Mouse (Mus musculus): Measurements from ENCODE around the gene Ntrk1. TPM values are rescaled to one million over a fixed set of nuclear protein-coding genes. Genes with fewer than 3 reads are reported as not detected.

The Ntrk1 gene
- polyA plus RNA-seq, 1 experiment: not detected

DNA sequence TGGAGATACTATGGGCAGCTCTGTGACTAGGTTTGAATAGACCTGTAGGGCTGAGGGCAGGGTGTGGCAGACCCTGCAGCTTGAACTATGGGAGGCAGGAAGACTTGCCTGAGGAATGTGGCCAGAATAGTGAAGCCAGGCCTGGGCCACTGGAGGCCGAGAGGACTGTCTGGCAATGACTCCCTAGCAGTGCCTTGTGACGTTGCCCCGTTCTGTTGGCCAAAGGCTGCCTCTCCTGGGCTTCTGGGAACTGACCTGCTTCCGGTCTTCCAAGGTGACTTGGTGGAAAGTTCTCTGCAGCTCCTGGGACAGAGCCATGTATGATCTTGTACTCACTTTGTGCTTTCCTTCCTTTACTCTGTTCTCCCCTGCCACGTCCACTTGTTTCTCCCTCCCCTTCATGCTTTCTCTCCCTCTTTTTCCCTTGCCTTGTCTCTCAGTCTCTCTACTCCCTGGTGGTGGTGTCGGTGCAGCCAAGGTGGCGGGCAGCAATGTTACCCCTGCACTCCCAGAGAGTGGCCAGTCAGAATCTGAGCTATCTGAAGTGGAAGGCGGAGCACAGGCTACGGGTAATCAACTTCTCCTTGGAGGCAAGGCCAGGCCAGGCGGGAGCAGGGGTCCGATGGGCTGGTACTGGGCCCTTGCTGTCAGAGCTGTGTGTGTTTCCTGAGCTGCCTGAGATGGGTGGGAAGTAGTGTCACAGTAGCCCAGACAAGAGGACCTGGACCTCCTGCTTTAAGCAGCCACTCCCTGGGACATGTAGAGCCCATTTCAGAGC is 60.8 kb downstream of the Ntrk1 start:
- Histone ChIP-seq H3ac (ENCODE audit: control insufficient read depth, insufficient read length) (no peak overlapping the region), H3K4me3 (no peak overlapping the region), H3K36me3 (ENCODE audit: control insufficient read depth, insufficient read depth) (peaks cover 4% of the 10 kb centered on the region), H3K79me2 (ENCODE audit: control insufficient read depth, insufficient read depth) (no peaks in the 10 kb centered on the region), H3K27me3 (ENCODE audit: control insufficient read depth, insufficient read depth, insufficient read length) (no peaks in the 10 kb centered on the region), H3K4me2 (ENCODE audit: low read depth) (no peak overlapping the region)
- no peak for TF ChIP-seq SRF (IDR thresholded peaks at IDR 0.05; ENCODE audit: control insufficient read depth, insufficient read length, low read depth)
- TF ChIP-seq POLR2A (IDR thresholded peaks at IDR 0.05; ENCODE audit: insufficient read length, low read depth): no peak
- no peak for TF ChIP-seq MYOD1 (IDR thresholded peaks at IDR 0.05; ENCODE audit: control insufficient read depth in 1 of 3, insufficient read length in 2 of 3, low read depth in 2 of 3)
- TF ChIP-seq MAX (IDR thresholded peaks at IDR 0.05; ENCODE audit: low read depth): no peak
- no peak for TF ChIP-seq TCF12 (IDR thresholded peaks at IDR 0.05; ENCODE audit: insufficient read depth, poor library complexity, severe bottlenecking)
- TF ChIP-seq POLR2AphosphoS2 (IDR thresholded peaks at IDR 0.05; ENCODE audit: insufficient read length, low read depth): no peak
- TF ChIP-seq MYOG (IDR thresholded peaks at IDR 0.05; ENCODE audit: control insufficient read depth in 1 of 3, insufficient read depth in 1 of 3, insufficient read length in 2 of 3, low read depth in 2 of 3): no peak
- no peak for TF ChIP-seq E2F4 (IDR thresholded peaks at IDR 0.05; ENCODE audit: insufficient read depth)
- no peak for TF ChIP-seq TCF3 (IDR thresholded peaks at IDR 0.05; ENCODE audit: insufficient read length, low read depth)
- no peak for TF ChIP-seq CEBPB (IDR thresholded peaks at IDR 0.05; ENCODE audit: insufficient read depth, poor library complexity, severe bottlenecking)
- no peak for TF ChIP-seq USF1 (IDR thresholded peaks at IDR 0.05; ENCODE audit: low read depth)
- no peak for TF ChIP-seq REST (IDR thresholded peaks at IDR 0.05; ENCODE audit: insufficient read depth, insufficient read length)

DNA sequence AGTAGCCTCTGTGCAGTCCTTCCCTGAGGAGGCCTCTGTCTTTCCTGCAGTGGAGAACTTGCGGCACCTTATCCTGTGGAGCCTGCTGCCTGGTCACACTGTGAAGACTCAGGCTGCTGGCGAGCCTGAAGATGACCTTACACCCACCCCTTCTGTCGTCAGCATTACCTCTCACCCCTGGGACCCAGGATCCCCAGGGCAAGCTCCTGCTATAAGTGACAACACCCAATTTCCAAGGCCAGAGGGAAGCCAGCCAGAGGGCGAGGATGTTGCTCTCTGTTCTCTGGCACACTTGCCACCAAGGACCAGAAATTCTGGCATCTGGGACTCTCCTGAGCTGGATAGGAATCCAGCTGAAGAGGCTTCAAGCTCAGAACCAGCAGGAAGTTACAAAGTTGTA is 61.9 kb downstream of the Ntrk1 start:
- H3K36me3 ChIP-seq (ENCODE audit: control insufficient read depth, insufficient read depth): peaks cover 8% of the 10 kb centered on the region
- H3ac ChIP-seq (ENCODE audit: control insufficient read depth, insufficient read length): no peak overlapping the region
- H3K4me2 ChIP-seq (ENCODE audit: low read depth): no peak overlapping the region

GRCm38 (mm10) chr3:87728696-87729095 is 66.3 kb downstream of the Ntrk1 start:
- no peaks in the 10 kb centered on the region for H3K27me3 ChIP-seq (ENCODE audit: control insufficient read depth, insufficient read depth, insufficient read length)
- no peaks in the 10 kb centered on the region for H3K79me2 ChIP-seq (ENCODE audit: control insufficient read depth, insufficient read depth)
- H3ac ChIP-seq (ENCODE audit: control insufficient read depth, insufficient read length): no peak overlapping the region
- H3K4me2 ChIP-seq (ENCODE audit: low read depth): no peak overlapping the region
- peaks cover 16% of the 10 kb centered on the region for H3K36me3 ChIP-seq (ENCODE audit: control insufficient read depth, insufficient read depth)
- TF ChIP-seq SRF (IDR thresholded peaks at IDR 0.05; ENCODE audit: control insufficient read depth, insufficient read length, low read depth) (no peak), E2F4 (IDR thresholded peaks at IDR 0.05; ENCODE audit: insufficient read depth) (no peak), MYOG (IDR thresholded peaks at IDR 0.05; ENCODE audit: control insufficient read depth in 1 of 3, insufficient read depth in 1 of 3, insufficient read length in 2 of 3, low read depth in 2 of 3) (no peak), POLR2A (IDR thresholded peaks at IDR 0.05; ENCODE audit: insufficient read length, low read depth) (no peak), POLR2AphosphoS2 (IDR thresholded peaks at IDR 0.05; ENCODE audit: insufficient read length, low read depth) (no peak)
- H3K4me3 ChIP-seq: no peak overlapping the region

More for the DNA sequence above, 61.9 kb downstream of the Ntrk1 start:
- TF ChIP-seq TCF12 (IDR thresholded peaks at IDR 0.05; ENCODE audit: insufficient read depth, poor library complexity, severe bottlenecking): no peak
- TF ChIP-seq E2F4 (IDR thresholded peaks at IDR 0.05; ENCODE audit: insufficient read depth): no peak
- no peak for TF ChIP-seq POLR2AphosphoS2 (IDR thresholded peaks at IDR 0.05; ENCODE audit: insufficient read length, low read depth)
- TF ChIP-seq TCF3 (IDR thresholded peaks at IDR 0.05; ENCODE audit: insufficient read length, low read depth): no peak
- no peak for TF ChIP-seq MYOG (IDR thresholded peaks at IDR 0.05; ENCODE audit: control insufficient read depth in 1 of 3, insufficient read depth in 1 of 3, insufficient read length in 2 of 3, low read depth in 2 of 3)
- no peak for TF ChIP-seq MYOD1 (IDR thresholded peaks at IDR 0.05; ENCODE audit: control insufficient read depth in 1 of 3, insufficient read length in 2 of 3, low read depth in 2 of 3)
- TF ChIP-seq SRF (IDR thresholded peaks at IDR 0.05; ENCODE audit: control insufficient read depth, insufficient read length, low read depth): no peak
- TF ChIP-seq POLR2A (IDR thresholded peaks at IDR 0.05; ENCODE audit: insufficient read length, low read depth): no peak
- no peak for TF ChIP-seq REST (IDR thresholded peaks at IDR 0.05; ENCODE audit: insufficient read depth, insufficient read length)
- TF ChIP-seq CEBPB (IDR thresholded peaks at IDR 0.05; ENCODE audit: insufficient read depth, poor library complexity, severe bottlenecking): no peak
- no peak for TF ChIP-seq MAX (IDR thresholded peaks at IDR 0.05; ENCODE audit: low read depth)
- Histone ChIP-seq H3K4me3 (no peak overlapping the region), H3K79me2 (ENCODE audit: control insufficient read depth, insufficient read depth) (no peaks in the 10 kb centered on the region), H3K27me3 (ENCODE audit: control insufficient read depth, insufficient read depth, insufficient read length) (no peaks in the 10 kb centered on the region)

Other genes with a start within 250 kb of the Ntrk1 start
- 6.1 TPM for gene Arhgef11, start 177.6 kb downstream of the Ntrk1 start, polyA plus RNA-seq (2012; fragmentation: generic; extraction: Trizol)
- gene Lrrc71, start 46.5 kb downstream of the Ntrk1 start, polyA plus RNA-seq (2012; fragmentation: generic; extraction: Trizol): 0.01 TPM
- gene Insrr, start 1.8 kb upstream of the Ntrk1 start, polyA plus RNA-seq (2012; fragmentation: generic; extraction: Trizol): not detected
- gene Pear1, start 29.1 kb upstream of the Ntrk1 start, polyA plus RNA-seq (2012; fragmentation: generic; extraction: Trizol): 0.65 TPM
- not detected for gene Sh2d2a, start 51.6 kb upstream of the Ntrk1 start, polyA plus RNA-seq (2012; fragmentation: generic; extraction: Trizol)
- gene Prcc, start 90.4 kb upstream of the Ntrk1 start, polyA plus RNA-seq (2012; fragmentation: generic; extraction: Trizol): 46.3 TPM
- gene Hdgf, start 111.2 kb upstream of the Ntrk1 start, polyA plus RNA-seq (2012; fragmentation: generic; extraction: Trizol): 200 TPM
- gene Mrpl24, start 124.3 kb upstream of the Ntrk1 start, polyA plus RNA-seq (2012; fragmentation: generic; extraction: Trizol): 114 TPM
- 19.4 TPM for gene Isg20l2, start 135.2 kb upstream of the Ntrk1 start, polyA plus RNA-seq (2012; fragmentation: generic; extraction: Trizol)
- gene Rrnad1, start 135.6 kb upstream of the Ntrk1 start, polyA plus RNA-seq (2012; fragmentation: generic; extraction: Trizol): 7.0 TPM
- gene Crabp2, start 153.5 kb upstream of the Ntrk1 start, polyA plus RNA-seq (2012; fragmentation: generic; extraction: Trizol): 67.6 TPM
- gene Nes, start 175.9 kb upstream of the Ntrk1 start, polyA plus RNA-seq (2012; fragmentation: generic; extraction: Trizol): 268 TPM
- 0.06 TPM for gene Bcan, start 205.1 kb upstream of the Ntrk1 start, polyA plus RNA-seq (2012; fragmentation: generic; extraction: Trizol)
- not detected for gene Hapln2, start 232.4 kb upstream of the Ntrk1 start, polyA plus RNA-seq (2012; fragmentation: generic; extraction: Trizol)
- 11.7 TPM for gene Gpatch4, start 247.9 kb upstream of the Ntrk1 start, polyA plus RNA-seq (2012; fragmentation: generic; extraction: Trizol)